Mouse (Mus musculus): Measurements from ENCODE around the gene Fras1. TPM values are rescaled to one million over a fixed set of nuclear protein-coding genes. Genes with fewer than 3 reads are reported as not detected.

Gene Fras1
- polyA plus RNA-seq, 1 experiment, result not detected

GRCm38 (mm10) chr5:96804304-96804703 lies 430.5 kb downstream of the Fras1 start:
- Histone ChIP-seq H3K4me3 (ENCODE audit: insufficient read depth, low read length) (no peak overlapping the region), H3K4me1 (ENCODE audit: control insufficient read depth, insufficient read depth, low read length) (peaks cover 78% of the 10 kb centered on the region), H3K27ac (ENCODE audit: insufficient read depth, low read depth, low read length) (peak overlapping the region; percentile 31; the same call in 1 of the 2 replicates)
- no peak for TF ChIP-seq CTCF (IDR thresholded peaks at IDR 0.05; ENCODE audit: low read depth, low read length)
- no peak for TF ChIP-seq POLR2A (IDR thresholded peaks at IDR 0.05; ENCODE audit: borderline replicate concordance, low read depth, low read length)

- 0 out of 2 replicates have a peak overlapping the region, but pooled peaks have one; percentile 2 for H3K27ac ChIP-seq (ENCODE audit: insufficient read depth, low read depth, low read length)
- TF ChIP-seq POLR2A (IDR thresholded peaks at IDR 0.05; ENCODE audit: borderline replicate concordance, low read depth, low read length) (no peak), CTCF (IDR thresholded peaks at IDR 0.05; ENCODE audit: low read depth, low read length) (no peak)
- no peak overlapping the region for H3K4me3 ChIP-seq (ENCODE audit: insufficient read depth, low read length)
- H3K4me1 ChIP-seq (ENCODE audit: control insufficient read depth, insufficient read depth, low read length), result peaks cover 77% of the 10 kb centered on the region
Observed at GRCm38 (mm10) chr5:96804813-96805212, 431.1 kb downstream of the Fras1 start.

GRCm38 (mm10) chr5:96810620-96811019 lies 436.9 kb downstream of the Fras1 start:
- peaks cover 43% of the 10 kb centered on the region for H3K4me1 ChIP-seq (ENCODE audit: control insufficient read depth, insufficient read depth, low read length)
- no peak overlapping the region for H3K4me3 ChIP-seq (ENCODE audit: insufficient read depth, low read length)
- TF ChIP-seq POLR2A (IDR thresholded peaks at IDR 0.05; ENCODE audit: borderline replicate concordance, low read depth, low read length), result no peak
- no peak for TF ChIP-seq CTCF (IDR thresholded peaks at IDR 0.05; ENCODE audit: low read depth, low read length)
- no peak overlapping the region for H3K27ac ChIP-seq (ENCODE audit: insufficient read depth, low read depth, low read length)

- H3K27ac ChIP-seq (ENCODE audit: insufficient read depth, low read depth, low read length), result no peak overlapping the region
- no peaks in the 10 kb centered on the region for H3K4me1 ChIP-seq (ENCODE audit: control insufficient read depth, insufficient read depth, low read length)
- TF ChIP-seq POLR2A (IDR thresholded peaks at IDR 0.05; ENCODE audit: borderline replicate concordance, low read depth, low read length), result no peak
- TF ChIP-seq CTCF (IDR thresholded peaks at IDR 0.05; ENCODE audit: low read depth, low read length), result no peak
- no peak overlapping the region for H3K4me3 ChIP-seq (ENCODE audit: insufficient read depth, low read length)
Observed at GRCm38 (mm10) chr5:96824769-96825327, 451.1 kb downstream of the Fras1 start.

GRCm38 (mm10) chr5:96827176-96827575 lies 453.4 kb downstream of the Fras1 start:
- Histone ChIP-seq H3K4me3 (ENCODE audit: insufficient read depth, low read length) (no peak overlapping the region), H3K4me1 (ENCODE audit: control insufficient read depth, insufficient read depth, low read length) (no peaks in the 10 kb centered on the region), H3K27ac (ENCODE audit: insufficient read depth, low read depth, low read length) (no peak overlapping the region)
- TF ChIP-seq POLR2A (IDR thresholded peaks at IDR 0.05; ENCODE audit: borderline replicate concordance, low read depth, low read length), result no peak
- no peak for TF ChIP-seq CTCF (IDR thresholded peaks at IDR 0.05; ENCODE audit: low read depth, low read length)

Other genes with a start within 250 kb of the Fras1 start
- gene Cnot6l, start 209.8 kb upstream of the Fras1 start, polyA plus RNA-seq (2012; ENCODE audit: insufficient read depth, insufficient read length, missing spikeins), result 52.3 and 54.2 TPM in 2 replicates
- 13.0 and 15.8 TPM in 2 replicates for gene Mrpl1, start 164.5 kb upstream of the Fras1 start, polyA plus RNA-seq (2012; ENCODE audit: insufficient read depth, insufficient read length, missing spikeins)